Mouse (Mus musculus): ENCODE results near the gene Erc2.

The Erc2 gene

DNA sequence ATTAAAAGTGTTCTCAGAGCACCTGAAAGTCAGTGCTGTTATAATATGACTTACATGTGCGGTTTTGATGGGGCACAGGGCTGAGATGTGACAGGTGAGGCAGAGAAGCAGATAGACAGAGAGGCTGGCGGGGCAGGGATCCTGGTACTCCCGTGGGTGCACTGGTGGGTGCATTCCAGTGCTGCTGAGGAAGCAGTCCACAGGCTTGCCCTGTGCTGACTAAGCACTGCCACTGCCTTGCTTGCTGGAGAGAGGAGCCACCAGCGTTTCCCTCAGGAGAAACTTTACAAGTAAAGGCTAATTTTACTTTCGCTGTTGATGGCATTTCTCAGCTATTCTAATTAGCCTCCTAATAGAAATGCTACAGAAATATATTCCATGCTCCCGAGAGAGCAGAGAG lies 45.9 kb downstream of the Erc2 start:
- DNase-seq = no peak

- DNase-seq = no peak
Measured at GRCm38 (mm10) chr14:27669939-27670338, 47.7 kb downstream of the Erc2 start.

DNA sequence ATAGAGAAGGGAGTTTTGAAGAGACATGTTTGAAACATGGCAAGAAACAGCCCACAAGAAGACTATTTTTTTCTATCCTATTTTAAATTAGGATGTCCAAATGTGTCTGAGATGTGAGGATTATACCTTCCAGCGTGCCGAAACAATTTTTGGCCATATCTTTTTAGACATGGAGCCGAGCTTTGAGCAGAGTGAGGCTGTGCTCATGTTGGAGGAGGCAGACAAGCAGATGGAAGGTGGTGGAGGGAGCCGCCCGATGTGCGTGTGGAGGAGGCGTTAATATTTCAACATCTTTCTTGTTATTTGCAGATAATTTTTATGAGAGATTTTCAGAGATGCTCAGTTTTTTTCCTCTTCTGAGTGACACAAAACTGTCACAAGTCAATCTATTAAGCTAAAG lies 50.5 kb downstream of the Erc2 start:
- DNase-seq = no peak

- no peak for DNase-seq
Measured at GRCm38 (mm10) chr14:27674096-27674495, 51.9 kb downstream of the Erc2 start.

DNA sequence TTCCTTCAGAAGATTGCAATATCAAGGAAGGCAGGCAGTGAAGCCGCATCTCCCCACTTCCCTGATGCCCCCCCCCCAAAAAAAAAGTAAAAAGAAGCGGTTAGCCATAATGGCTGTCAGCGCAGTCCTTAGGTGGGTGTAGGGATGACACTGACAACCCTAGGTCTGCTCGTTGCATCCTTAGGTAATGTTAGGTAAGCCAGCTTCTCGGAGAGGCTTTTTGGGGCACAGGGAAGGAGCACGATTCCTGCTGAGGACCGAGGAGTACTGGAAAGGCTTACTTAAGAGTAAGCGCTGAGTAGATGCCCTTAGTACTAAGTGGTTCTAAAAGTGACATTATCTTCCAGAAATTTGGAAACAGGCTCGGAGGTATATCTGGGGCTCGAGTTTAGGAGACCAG lies 52.3 kb downstream of the Erc2 start:
- DNase-seq = no peak

- DNase-seq = no peak
Measured at GRCm38 (mm10) chr14:27675071-27675470, 52.8 kb downstream of the Erc2 start.

GRCm38 (mm10) chr14:27682368-27683052 lies 60.3 kb downstream of the Erc2 start:
- DNase-seq = no peak

- DNase-seq = no peak
Measured at GRCm38 (mm10) chr14:27695781-27696180, 73.6 kb downstream of the Erc2 start.

- DNase-seq = no peak
Measured at GRCm38 (mm10) chr14:27717364-27717763, 95.1 kb downstream of the Erc2 start.

DNA sequence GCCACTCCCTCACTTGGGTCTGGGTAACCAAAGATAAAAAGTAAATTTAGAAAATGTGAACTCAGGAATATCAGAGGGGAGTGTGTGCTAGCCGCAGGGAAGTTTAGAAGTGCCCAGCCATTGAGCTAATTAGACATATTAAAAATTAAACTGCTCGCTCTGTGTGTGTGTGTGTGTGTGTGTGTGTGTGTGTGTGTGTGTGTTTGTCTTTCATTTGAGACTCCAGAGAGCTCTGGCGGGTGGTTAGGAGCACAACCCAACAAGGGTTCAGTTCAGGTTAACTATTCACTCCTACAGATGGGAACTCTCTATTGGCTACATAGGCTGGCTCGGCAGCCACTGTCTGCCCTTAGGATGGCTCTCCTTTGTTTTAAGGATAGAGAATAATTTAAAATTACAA lies 97.4 kb downstream of the Erc2 start:
- no peak for DNase-seq

DNA sequence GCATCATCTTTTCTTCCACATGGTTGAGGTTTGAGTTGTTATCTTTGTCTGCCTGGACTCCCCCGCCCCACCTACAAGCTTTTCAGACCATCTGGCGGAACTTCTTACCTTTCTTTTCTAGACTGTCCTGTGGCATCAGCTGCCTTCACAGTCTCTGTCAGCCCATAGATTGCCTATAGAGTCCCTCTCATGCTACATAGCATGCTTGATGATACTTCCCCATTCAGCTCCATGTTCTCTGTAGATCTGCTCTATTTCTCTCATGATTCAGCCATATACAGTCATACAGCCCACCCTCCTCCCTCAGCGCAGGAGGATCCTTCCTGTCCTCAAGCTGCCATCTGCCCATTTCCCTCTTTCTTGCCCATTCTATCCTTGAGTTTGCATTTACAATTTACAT lies 98.7 kb downstream of the Erc2 start:
- no peak for DNase-seq

DNA sequence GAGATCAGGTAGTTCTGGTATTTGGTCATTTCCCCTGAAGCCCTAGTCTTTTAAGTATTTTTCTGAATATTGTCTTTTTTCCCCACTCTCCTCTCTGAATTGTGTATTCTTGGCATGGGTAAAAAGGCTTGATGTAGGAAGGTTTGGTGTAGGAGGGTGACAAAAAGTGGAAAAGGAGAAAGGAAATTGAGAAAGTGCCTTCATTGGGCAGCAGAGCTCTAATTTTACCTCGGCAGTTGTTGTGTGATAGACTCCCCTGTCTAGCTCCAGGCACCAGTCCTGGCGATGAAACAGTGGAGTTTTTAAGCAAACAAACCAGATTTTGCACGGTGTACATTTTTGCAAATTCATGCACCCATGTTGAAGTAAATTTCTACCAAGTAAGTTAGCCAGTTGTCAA lies 99.5 kb downstream of the Erc2 start:
- DNase-seq = no peak

GRCm38 (mm10) chr14:27727541-27727940 lies 105.3 kb downstream of the Erc2 start:
- DNase-seq = no peak

DNA sequence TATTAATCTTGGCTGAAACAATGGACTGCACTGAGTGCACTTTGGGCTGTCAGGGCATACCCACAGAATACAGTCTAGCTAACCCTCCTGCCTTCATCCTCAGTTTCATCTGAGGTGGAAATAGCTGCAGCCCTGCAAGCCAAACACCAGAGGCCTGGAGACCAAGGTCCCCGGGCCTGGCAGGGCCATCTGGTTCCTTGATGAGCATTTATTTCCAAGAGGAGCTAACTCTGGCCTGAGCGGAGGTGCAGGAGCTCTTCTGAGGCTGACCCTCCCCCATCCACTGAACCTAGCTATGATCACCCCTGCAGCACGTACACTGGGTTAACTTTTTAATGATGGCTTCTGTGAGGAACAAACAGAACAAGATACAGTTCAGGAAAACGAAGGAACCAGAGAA lies 108.9 kb downstream of the Erc2 start:
- no peak for DNase-seq

- no peak for DNase-seq
Measured at GRCm38 (mm10) chr14:27739436-27739835, 117.2 kb downstream of the Erc2 start.

DNA sequence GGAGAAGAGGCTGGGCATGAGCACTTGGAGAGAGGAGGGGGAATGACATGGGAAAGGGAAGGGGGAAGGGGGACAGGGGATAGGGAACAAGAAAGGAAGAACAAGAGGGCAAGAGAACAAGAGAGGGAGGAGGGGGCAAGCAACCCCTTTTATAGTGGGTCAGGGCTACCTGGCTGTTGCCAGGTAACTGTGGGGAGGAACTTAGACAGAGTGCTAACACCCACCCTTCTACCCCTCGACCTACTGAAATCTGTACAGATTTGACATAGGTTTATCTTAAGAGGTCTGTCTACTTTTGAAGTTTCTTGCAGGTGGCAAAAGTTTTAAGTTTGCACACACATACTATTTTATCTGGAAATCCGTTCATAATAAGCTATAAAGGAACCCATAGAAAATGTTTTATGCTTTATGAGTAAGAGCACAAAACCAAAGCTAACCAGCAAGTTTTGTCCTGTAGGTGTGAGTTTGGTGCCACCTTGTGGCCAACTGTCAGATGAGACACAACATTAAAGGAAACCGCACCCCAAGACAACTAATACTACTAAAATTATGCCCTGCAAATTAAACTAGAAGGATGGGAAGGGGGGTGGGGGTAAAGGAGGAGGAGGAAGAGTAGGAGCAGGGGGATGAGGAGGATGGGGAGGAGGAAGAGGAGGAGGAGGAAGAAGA lies 119.2 kb downstream of the Erc2 start:
- DNase-seq = peak; percentile 19

DNA sequence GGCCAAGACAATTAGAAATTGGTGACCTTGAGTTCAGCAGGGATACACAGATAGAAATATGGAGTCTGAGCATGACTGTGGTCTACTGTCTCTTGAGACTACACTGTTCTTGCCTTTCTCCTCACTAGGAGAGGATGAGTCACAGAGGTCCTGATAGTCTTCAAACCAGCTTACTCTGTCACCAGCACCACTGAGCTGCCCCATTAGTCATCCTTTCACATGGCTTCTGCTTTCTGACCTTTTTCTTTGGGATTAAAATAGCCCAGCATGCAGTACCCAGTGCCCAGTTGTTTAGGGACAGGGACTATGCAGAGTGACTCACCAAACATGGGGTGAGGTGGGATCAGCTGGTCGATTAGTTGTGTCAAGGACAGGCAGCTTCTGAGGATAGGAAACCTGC lies 132.1 kb downstream of the Erc2 start:
- no peak for DNase-seq

DNA sequence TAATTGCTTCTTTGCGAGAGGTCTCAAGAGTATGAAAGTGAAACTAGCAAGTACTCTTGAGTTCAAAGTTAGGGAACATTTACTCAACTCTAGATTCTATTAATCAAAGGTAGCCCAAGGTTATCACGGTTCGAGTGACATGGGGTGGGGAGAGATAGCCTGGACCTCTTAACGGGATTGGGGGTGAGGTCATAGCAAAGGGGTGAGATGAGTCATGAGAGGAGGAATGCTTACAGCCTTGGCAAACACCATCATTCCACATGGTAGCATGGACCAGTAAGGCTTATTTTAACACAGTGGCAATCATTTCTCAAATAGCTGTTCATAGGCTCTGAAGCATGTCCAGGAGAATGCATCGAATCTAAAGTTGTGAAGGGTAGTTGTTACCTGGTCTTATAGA lies 134.7 kb downstream of the Erc2 start:
- no peak for DNase-seq

DNA sequence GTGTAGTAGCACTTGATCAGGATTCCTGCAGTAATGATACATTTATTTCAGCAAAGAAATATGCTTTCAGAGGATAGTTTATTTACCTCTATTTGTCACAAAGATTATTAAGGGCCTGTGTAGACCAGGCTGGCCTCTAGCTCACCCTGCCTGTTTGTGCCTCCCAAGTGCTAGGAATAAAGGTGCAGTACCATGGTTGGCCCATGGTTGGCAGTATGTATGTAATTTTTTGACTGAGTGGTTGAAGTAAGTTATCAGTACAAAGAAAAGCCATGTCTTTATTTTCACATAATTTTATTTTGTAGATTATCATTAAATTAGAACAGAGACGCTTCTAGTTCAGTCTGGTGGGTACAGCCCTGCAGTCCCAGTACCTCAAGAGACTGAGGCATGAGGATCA lies 136.0 kb downstream of the Erc2 start:
- DNase-seq = no peak

GRCm38 (mm10) chr14:27759069-27759628 lies 136.9 kb downstream of the Erc2 start:
- DNase-seq = no peak

- DNase-seq = no peak
Measured at GRCm38 (mm10) chr14:27759982-27760381, 137.8 kb downstream of the Erc2 start.

DNA sequence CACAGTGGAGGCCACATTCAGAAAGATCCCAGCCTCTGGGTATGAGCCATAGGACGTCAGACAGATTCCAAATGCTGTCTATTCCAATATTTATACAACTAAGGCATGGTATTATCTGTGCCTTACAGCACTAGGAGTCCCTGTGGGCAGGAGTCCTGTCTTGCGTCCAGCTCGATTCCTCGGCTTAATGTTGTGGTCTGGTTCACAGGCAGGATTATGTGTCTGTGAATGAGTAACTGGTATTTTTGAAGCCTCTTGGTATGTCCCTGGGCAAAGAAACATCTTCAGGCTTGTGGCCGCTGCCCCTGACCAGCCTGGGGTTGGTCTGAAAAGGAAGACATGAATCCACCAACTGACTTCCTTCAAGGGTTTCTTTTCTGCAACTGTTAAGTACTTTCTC lies 153.1 kb downstream of the Erc2 start:
- no peak for DNase-seq

GRCm38 (mm10) chr14:27778503-27778902 lies 156.3 kb downstream of the Erc2 start:
- DNase-seq = no peak

- no peak for DNase-seq
Measured at GRCm38 (mm10) chr14:27778982-27779701, 156.9 kb downstream of the Erc2 start.
